Mouse (Mus musculus): Measurements from ENCODE around the gene Zbtb24. TPM values are rescaled to one million over a fixed set of nuclear protein-coding genes. Genes with fewer than 3 reads are reported as not detected.

The Zbtb24 gene
- total RNA-seq, 2 experiments from 2014 or later, result 16.3 to 22.7 TPM

- DNase-seq (ENCODE audit: low spot score in 2 of 2), result no peak
- intact Hi-C loops (cut with DNase I), result no loop called here
These were observed 38.7 kb downstream of the Zbtb24 start for GRCm38 (mm10) chr10:41488877-41489276.

DNA sequence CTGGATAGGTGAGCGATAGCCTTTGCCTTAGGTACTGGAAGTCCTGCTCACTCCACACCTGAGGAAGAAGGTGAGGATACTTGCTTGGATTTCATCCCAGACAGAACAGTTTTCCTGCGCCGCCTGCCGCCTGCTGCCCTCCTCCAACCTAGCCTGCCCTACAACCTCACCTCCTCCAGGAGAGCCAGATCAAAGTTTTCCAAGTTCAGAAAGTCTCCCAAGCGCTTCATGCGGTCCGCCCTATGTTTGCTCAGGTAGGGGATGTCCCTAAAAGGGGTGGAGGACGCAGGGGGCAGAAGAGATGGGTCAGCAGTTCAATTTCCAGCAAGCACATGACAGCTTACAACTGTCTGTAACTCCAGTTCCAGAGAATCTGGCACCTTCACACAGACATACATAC lies 39.1 kb downstream of the Zbtb24 start:
- no peak for DNase-seq (ENCODE audit: low spot score in 2 of 2)
- intact Hi-C loops (cut with DNase I), result no loop called here

- DNase-seq (ENCODE audit: low spot score in 2 of 2), result peak; percentile 90
- intact Hi-C loops (cut with DNase I), result no loop called here
These were observed 39.7 kb downstream of the Zbtb24 start, which contains the start of the genes Smpd2 and Ppil6 for GRCm38 (mm10) chr10:41489708-41490517. Smpd2 (minus strand) TSS chr10:41490369. Ppil6 (plus strand) TSS chr10:41490439.

DNA sequence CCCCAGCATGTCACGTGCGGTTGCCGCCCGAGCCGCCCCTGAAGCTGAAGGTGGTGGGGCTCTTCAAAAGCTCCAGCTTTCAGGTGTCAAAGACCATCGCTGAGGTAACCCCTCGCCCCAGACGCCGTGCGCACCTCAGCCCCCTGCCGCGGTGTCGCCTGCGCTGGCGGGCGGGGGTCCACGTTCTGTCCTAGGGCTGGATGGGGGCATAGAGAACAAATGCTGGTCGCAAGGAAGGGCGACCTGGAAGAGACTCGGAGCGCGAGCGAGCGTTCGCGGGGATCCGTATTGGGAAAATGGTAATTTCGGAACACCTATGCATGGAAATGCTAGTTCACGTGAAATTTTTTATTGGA lies 40.3 kb downstream of the Zbtb24 start:
- intact Hi-C loops (cut with DNase I), result no loop called here
- no peak for DNase-seq (ENCODE audit: low spot score in 2 of 2)

DNA sequence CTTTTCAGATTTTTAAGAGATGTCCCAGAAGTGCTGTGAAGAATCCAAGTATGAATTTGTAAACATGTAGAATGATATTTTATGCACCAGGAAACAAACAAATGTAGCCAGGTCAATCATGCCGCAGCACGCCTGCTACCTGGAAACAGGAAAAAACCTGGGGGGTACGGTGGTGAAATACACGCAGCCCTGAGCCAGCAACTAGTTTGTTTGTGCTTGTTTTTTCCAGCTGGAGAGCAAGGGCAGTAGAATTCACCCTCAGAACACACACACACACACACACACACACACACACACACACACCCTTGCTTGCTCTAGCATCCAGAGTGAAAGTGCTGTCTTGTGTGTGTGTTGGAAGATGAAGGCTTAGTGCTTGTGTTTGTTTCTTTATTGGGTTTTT lies 40.9 kb downstream of the Zbtb24 start:
- intact Hi-C loops (cut with DNase I), result no loop called here

GRCm38 (mm10) chr10:41500941-41501340 lies 50.8 kb downstream of the Zbtb24 start:
- intact Hi-C loops (cut with DNase I), result loop anchor here (10.0 kb wide), 2 partner anchors 46 to 496 kb away; partner anchors contain the start of gene Zbtb24
- DNase-seq (ENCODE audit: low spot score in 2 of 2), result no peak

More for the DNA sequence above, 40.9 kb downstream of the Zbtb24 start:
- DNase-seq (ENCODE audit: low spot score in 2 of 2), result no peak

GRCm38 (mm10) chr10:41504996-41505395 lies 54.8 kb downstream of the Zbtb24 start:
- intact Hi-C loops (cut with DNase I), result loop anchor here (10.0 kb wide), 2 partner anchors 50 to 500 kb away; partner anchors contain the start of gene Zbtb24
- no peak for DNase-seq (ENCODE audit: low spot score in 2 of 2)

GRCm38 (mm10) chr10:41505446-41505845 lies 55.3 kb downstream of the Zbtb24 start:
- intact Hi-C loops (cut with DNase I), result loop anchor here (10.0 kb wide), 2 partner anchors 51 to 501 kb away; partner anchors contain the start of gene Zbtb24
- DNase-seq (ENCODE audit: low spot score in 2 of 2), result peak; percentile 36 to 43

DNA sequence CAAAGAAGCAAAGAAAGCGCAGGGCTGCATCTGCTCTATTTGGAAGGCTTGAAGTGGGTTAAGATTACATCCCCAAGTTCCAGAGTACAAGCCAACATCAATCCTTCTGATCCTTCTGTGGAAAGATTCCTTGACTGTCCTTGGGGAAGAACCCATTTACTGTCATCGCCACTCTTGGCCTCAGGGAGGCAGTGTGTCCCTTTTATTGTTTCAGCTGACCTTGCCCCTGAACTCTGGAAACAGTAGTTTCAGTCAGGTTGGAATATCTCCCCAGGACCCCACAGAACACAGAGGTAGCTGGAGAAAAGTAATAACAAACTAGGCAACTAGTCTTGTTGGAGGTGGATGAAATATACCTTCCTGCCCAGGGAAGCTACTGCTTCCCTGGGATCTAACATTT lies 59.0 kb downstream of the Zbtb24 start:
- intact Hi-C loops (cut with DNase I), result loop anchor here (10.0 kb wide), 2 partner anchors 54 to 504 kb away; partner anchors contain the start of gene Zbtb24
- no peak for DNase-seq (ENCODE audit: low spot score in 2 of 2)

DNA sequence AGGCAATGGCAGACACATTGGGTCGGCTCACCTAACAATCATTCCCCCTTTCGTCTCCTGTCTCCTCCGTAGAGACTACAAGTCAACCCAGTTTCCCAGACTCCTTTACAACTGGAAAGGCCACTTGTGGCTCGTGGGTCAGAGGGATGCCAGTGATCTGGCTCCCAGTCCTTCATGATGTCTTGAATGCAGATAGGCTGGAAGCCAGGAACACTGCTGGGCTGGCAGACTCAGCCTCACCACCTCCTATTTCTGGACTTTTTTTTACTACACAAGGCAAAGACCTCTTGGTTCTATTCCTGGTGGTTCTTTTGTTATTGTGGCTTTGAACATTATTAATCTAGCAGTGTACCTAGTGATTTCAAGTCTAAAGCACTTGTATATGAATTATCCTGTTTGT lies 64.1 kb downstream of the Zbtb24 start:
- no peak for DNase-seq (ENCODE audit: low spot score in 2 of 2)
- intact Hi-C loops (cut with DNase I), result loop anchor here (10.0 kb wide), 1 partner anchor 760 kb away; the partner anchor contains the start of gene Foxo3

GRCm38 (mm10) chr10:41514921-41515320 lies 64.7 kb downstream of the Zbtb24 start:
- no peak for DNase-seq (ENCODE audit: low spot score in 2 of 2)
- intact Hi-C loops (cut with DNase I), result loop anchor here (5.0 to 10.0 kb wide), 2 partner anchors 297 to 760 kb away; partner anchors contain the start of gene Foxo3

Other genes starting within 250 kb of the Zbtb24 start
- gene Fig4, start 147.1 kb upstream of the Zbtb24 start, total RNA-seq (2021), result 10 to 100 TPM; 25.3 to 26.6 TPM
- gene Ak9, start 146.4 kb upstream of the Zbtb24 start, total RNA-seq (2021), result under 1 TPM; 0.05 TPM
- 10 to 100 TPM; 17.3 to 19.6 TPM for gene Mical1, start 25.9 kb downstream of the Zbtb24 start, total RNA-seq (2021)
- gene Smpd2, start 40.0 kb downstream of the Zbtb24 start, total RNA-seq (2021), result 10 to 100 TPM; 18.5 to 20.6 TPM
- 1 to 10 TPM; 6.5 to 9.3 TPM for gene Ppil6, start 40.1 kb downstream of the Zbtb24 start, total RNA-seq (2021)
- 10 to 100 TPM; 59.0 to 64.6 TPM for gene Cd164, start 69.0 kb downstream of the Zbtb24 start, total RNA-seq (2021)

Measured in left cerebral cortex, postnatal 36 days (tissue).